Mouse (Mus musculus) spleen, postnatal 14 days (tissue): ENCODE results near the gene Hoxc12.

Source experiments
- DNase-seq, 2 experiments: peaks; one replicate each; pipeline ENCODE4 v3.0.0; 2021 to 2022; ENCODE audit warnings: low spot score in 2 of 2

Hoxc12 gene

DNA sequence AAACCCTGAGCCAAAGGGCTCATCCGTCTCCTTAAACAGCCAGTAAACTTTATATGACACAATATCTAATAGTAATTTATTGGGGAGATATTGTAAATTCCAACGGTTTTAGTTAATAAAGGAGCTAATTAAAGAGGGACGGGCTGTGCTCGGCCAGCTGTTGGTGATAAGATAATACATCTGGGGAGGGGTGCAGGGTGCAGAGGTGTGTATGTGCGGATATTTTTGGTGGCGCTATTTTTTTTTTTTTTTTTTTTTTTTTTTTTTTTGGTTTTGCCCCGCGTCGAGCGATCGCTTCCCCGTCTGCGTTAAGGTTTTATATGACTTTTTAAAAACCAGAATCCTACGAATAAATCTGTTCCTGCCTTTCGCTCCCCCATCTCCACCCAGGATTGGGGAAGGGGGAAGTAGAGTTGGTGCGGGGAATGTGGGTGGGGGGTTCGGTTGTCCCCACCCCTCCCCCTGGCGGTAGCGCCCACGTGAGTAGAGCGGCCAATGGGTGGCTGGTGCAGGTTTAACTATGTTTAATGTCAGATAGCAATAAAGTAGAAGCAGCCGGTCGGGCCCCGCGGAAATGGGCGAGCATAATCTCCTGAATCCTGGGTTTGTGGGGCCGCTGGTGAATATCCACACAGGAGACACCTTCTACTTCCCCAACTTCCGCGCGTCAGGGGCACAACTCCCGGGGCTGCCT lies at the start of gene Hoxc12:
TSS of gene Hoxc12 (plus strand) at position 479 of the 694 bp plus-strand sequence.
- DNase-seq: no peak

DNA sequence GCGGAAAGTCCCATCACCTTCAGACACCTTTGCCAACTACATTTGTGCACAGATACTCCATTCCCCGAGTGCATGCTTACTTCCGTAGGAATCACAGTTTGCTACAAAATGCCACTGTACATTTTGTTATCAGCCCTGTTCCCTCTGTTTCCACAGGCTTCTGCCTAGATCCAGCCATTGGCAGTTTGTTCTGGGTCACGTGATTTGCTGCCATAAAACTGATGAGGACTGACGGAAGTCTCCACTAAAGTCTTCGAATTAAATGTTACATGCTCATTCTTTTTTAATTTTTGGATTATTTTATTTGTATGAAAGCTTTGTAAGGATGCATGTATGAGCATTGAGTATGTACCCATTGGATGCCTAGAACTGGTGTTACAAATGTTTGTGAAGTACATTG lies 41.4 kb upstream of the Hoxc12 start:
- no peak for DNase-seq

DNA sequence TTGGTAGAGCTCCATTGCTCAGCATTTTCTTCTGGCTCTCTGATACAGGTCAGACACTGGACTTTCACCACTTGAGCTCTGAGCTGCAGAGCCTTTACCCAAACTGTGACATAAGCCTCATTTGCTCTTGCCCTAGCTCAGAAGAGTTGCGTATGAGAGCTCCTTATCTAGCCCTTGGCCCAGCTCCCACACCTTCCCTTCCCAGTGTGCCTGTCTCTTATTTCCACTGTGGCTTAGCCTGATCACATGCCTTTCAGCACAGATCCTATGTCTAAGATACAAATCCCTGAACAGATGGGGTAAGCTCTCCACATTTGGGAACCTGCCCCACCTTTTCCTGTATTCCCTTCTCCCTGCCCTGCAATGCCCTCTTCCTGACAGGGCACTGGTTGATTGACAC lies 31.6 kb upstream of the Hoxc12 start:
- no peak for DNase-seq

DNA sequence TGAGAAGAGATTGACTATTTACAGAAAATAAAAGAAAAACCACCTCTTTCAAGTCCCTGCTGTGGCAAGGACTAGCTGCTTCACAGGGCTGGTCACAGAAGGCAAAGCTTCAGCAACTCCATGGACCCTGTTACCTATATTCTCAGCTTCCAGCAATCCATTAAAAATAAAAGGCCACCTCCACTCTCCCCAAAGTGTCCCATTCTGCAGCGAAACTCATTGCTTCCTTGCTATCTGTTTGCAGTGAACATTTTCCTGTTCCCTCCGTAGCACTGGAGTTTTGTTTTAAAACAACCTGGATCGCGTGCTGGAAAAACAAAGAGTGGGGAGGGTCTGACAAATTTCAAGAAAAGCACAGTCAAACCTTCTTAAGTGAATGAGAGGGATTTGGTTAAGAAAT lies 27.0 kb upstream of the Hoxc12 start:
- DNase-seq: no peak

DNA sequence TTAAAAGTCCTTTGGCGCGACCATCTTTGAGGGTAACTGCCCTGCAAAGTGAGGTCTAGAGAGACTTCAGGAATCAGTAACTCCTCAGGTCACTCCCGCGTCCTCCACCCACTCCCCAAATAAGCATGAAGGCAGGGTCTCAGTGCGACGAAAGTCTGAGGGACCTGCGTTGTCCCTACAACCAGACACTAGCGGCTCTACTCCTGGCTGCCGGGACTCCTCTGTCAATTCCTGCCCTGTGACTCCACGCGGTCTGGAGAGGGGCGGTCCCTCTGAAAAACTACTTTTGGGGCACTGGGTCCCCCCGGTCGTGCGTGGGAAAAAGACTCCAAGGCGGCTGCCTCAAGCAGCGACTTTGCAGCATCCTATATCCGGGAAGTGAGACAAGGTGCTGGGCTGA lies 26.5 kb upstream of the Hoxc12 start:
- DNase-seq: no peak

DNA sequence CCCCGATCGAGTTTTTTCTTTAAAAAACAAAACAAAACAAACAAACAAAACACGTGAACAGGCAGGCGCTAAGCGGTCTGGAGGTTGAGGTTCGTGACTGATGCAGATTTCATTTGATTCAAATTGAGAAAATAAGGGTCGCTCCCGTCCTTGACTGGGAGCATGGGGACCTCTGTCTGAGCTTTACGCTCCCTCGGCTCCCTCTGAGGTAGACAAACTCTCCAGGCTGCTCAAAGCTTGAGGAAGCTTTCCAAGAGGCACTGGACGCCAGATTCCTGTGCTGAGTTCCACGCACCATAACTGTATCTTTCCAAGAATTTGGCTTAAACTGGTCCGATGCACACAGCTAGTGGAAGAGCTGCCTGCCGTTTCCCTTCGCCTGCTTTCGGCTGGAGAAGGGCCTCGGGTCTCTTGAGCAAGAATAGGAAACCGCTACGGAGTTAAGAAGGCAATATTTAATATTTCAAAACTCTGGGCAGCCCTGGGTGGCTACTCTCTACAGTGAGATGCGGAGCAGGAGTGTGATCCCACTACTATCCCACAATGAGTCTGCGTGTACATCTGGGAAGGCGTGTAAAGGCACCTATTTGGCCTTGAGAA lies 26.0 kb upstream of the Hoxc12 start:
- DNase-seq: no peak

DNA sequence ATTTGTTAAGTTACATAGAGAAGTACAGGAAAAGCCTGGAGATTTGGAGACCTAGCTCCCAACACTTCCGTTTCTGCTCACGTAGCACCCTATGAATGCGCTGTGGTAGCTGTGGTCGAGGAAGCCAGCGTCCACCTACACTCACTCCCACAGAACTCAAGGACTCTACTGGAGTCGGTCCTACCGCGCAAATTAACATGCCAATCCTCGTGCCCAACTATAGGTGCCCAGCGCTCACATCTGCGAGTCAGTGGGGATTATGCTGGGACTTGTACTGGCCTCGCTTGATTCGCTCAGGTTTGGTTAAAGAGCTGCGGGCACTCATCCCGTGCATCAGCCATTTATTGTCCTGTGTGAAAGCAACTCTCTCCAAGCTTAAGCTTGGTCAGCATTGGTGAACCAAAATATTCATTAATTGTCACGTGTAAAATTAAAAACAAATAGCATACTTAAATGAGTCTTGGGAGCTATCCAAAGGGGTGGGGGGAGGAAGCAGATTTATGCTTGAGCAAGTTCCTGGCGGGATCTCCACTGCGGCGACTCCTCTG lies 23.4 kb upstream of the Hoxc12 start:
- DNase-seq: no peak

DNA sequence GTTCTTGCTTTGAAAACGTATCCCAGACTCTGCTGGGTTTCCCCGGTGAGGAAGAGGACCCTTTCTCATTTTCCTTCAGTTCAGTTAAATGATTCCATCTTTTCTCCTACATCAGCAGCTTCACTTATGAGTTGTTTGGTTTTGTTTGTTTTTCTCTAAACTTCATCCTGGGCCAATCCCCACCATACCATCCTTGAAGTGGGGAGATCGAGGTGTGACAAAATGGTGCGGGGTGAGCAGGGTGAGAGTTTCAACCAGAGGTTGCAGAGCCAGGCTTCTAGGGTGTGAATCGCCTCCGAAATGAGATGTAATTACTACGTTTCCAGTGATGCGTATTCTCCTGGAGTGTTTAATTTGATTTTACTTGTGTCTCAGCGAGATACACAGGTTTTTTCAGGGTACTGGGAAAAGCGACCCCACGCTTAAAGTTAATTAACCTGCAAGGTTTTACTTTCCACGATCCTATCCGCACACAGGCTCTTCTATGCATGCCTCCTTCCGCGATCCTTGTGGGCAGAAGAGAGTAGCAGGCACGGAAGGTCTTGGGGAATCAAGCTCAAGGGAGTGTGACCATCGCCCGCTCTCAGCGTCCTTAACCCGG lies 18.5 kb upstream of the Hoxc12 start:
- no peak for DNase-seq

DNA sequence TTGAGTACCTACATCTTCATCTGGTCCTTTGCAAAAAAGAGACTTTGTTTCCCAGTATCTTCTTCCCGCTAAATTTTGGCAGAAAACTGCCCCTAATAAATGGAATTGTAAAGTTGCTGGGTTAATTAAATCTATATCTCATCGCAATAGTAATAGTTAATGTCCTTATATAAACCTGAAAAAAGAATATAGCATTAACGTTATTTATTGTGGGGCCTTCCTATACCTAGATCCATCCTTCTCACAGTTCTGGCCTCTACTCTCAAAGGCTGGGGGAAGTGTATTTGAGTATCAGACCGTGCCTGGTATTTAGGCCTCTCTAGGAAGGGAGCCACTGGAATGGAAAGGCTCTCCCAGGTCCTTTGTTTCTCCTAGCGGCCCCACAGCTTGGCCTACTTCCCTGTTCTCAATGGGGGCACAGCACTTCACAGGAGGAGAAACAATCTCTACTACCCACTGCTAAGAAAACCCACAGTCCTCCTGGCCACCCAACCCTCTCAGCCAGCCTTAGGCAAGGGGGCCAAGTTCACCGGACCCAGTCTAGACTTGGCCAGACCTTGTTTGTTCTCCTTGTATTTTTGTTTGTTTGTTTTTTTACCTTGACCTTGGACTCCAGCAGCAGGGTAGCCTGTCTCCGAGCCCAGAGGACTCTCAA lies 17.8 kb upstream of the Hoxc12 start:
- DNase-seq: no peak

DNA sequence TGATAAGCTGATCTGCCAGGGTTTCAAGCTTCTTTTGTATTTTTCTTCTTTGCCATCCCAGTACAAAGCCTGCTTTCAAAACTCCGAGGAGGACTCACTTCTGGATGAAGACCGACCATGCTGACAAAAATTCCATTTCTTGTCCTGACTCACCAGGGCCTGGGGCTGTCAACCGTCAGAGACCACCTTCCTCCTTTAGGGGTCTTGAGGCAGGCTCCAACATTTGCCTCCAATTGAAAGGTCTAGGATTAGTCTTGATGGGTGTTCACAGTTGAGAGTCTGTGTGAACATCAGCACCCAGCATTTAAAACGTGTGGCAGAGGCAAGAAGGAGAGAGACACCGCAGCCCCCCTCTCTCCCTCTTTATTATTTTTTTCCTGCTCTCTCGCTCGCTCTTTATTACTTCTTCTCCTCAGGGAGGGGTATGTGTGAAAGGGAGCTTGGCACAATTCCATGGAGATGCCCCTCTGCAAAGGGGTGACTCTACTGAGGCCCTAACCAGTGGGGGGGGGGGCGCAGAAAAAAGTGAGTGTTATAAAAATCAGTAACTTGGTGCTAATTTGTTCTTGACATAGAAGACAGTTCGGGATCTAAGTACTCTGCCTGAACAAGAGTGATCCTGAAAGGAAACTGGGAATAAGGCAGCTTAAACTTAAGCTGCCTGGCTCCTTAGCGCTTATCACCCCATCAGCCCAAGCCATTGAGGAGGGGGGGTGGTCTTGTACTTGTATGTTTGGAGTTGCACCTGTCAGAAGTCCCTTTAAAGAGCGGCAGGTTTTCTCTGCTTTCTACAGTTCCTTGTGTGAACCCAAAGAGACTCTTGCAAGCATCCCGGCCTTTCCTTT lies 17.0 kb upstream of the Hoxc12 start:
- no peak for DNase-seq

DNA sequence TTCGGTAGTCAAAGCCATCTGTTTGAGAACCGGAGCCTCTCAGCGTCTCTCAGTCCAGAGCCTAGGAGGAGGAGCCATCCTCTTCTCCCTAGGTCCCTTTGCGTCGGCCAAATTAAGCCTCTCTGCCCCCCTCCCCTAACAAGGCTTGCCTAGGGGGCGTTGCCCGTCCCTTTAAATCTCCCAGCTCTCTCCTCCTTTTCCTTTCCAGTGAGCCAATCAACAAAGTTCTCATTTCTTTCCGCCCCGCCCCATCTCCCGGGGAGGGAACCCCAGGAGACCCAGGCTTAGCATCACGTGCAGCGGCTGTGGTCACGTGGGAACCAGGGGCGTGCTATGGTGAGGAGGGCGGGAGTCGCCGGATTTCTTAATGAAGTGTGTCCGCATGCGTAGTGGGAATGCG lies 15.9 kb upstream of the Hoxc12 start:
- no peak for DNase-seq

DNA sequence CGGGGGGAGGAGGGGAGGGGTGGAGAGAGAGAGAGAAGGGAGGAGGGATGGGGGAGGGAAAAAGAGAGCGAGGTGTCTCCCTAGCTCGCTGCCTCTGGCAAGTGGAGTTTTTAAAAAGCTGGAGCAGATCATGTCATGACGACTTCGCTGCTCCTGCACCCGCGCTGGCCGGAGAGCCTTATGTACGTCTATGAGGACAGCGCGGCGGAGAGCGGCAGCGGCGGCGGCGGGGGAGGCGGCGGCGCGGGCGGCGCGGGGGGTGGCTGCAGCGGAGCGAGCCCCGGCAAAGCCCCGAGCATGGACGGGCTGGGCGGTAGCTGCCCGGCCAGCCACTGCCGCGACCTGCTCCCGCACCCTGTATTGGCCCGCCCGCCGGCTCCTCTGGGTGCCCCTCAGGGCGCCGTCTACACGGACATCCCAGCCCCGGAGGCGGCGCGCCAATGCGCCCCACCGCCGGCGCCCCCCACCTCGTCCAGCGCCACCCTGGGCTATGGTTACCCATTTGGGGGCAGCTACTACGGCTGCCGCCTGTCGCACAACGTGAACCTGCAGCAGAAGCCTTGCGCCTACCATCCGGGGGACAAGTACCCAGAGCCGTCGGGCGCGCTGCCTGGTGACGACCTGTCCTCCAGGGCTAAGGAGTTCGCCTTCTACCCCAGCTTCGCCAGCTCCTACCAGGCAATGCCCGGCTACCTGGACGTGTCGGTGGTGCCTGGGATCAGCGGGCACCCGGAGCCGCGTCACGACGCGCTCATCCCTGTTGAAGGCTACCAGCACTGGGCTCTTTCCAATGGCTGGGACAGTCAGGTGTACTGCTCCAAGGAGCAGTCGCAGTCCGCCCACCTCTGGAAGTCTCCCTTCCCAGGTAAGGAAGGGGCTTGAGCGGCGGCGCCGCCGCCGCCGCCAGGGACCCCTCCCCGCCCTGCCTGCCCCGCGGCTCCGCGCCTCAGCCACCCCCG lies 15.2 kb upstream of the Hoxc12 start, which contains the start of gene Hoxc13:
TSS of gene Hoxc13 (plus strand) at position 51 of the 959 bp plus-strand sequence.
- DNase-seq: no peak

DNA sequence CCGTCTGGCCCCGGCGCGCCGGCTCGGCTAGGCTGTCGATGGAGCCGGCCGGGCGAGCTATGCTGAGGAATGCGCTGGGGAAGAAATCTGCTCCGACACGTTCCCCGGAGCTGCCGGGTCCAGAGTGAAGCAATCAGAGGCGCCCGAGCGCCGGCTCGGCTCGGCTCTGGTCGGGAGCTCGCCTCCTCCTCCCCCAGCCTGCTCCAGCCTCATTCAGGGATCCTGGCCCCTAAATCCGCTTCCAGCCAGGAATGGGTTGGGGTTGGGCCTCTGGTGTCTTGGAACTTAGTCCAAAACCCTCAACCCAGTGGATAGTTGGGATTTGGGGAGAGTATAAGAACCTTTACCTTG lies 14.6 kb upstream of the Hoxc12 start:
- DNase-seq: no peak

DNA sequence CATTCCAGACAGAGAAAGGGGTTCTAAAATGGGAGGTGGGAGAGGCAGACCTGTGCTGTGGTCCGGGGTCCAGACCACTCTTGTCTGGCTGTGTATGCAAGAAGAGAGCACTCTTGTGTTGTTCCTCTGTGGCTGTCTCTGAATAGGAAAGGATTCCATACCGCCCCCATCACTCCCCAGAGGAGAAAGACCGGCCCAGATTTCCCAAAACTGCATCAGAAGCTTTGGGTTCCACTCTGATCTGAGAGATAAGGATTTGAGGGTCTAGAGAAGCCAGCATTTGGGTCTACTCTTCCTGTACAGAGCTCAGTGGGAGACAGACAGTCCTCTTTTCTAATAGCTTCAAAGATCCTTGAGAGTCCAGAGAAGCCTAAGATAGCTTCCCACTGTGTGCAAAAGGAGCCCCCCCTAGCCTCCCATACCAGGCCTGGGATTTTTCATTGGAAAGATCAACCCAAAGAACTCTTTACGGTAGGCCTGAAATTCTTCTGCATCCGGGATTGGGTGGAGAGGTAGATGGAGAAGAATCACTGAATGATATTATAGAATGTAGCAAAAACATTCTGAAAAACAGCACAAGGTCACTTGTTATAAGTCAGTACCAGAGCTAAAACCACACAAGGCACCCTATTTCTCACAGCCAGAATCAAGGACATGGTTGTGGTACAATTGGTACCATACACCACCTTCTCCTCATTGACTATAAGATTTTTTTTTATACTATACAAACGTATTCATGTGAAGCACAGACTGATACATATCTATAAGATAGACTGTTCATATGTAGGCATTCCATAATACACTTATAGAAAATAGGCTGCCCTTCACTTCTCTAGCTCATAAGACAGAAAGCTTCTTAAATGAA lies 13.7 kb upstream of the Hoxc12 start:
- DNase-seq: no peak

DNA sequence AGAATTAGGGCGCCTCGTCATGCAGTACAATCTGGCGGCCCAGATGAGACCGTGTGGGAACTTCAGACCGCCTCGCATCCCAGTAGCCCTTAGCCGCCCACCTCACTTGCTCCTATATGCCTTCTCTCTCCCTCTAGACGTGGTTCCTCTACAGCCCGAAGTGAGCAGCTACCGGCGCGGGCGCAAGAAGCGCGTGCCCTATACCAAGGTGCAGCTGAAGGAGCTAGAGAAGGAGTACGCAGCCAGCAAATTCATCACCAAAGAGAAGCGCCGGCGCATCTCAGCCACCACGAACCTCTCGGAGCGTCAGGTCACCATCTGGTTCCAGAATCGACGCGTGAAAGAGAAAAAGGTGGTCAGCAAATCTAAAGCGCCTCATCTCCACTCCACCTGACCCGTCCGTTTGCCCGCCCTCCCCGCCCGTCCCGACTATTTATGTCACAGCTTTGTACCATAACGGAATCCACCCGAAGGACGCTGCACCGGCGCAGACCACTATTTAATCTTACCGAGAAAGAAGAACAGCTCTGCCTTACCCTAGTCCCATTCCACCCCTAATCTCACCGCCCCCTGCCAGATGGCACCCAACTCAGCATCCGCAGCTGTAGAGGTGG lies 9.4 kb upstream of the Hoxc12 start:
- DNase-seq: no peak

DNA sequence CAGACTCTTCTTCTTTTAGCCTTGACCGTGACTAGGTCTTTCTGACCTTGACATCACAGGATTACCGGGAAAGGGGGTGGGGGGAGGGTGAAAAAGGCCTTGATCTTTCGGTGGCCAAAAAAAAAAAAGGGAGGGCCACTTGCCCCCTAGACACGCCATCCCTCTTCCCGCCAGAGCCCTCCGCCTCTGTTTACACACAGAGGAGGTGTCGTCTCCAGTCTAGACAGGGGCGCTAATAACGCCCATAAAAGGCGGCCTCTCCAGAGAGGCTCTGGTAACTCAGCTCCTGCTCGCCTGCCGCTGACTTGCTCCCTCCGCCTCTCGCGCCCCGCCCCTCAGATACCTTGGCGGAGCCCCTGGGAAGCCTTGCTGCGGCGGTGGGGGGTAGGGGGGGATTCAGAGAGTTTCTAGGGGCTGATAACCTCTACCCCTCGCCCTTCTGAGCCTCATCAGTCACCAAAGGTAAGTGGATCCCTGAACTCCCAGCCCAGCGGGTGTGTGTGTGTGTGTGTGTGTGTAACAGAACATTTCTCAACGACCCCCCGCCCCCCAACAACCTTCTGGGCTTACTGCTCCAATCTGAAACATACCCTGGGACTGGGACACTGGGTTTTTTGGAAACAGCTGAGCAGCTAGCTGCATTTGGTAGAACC lies 4.7 kb upstream of the Hoxc12 start:
- no peak for DNase-seq

DNA sequence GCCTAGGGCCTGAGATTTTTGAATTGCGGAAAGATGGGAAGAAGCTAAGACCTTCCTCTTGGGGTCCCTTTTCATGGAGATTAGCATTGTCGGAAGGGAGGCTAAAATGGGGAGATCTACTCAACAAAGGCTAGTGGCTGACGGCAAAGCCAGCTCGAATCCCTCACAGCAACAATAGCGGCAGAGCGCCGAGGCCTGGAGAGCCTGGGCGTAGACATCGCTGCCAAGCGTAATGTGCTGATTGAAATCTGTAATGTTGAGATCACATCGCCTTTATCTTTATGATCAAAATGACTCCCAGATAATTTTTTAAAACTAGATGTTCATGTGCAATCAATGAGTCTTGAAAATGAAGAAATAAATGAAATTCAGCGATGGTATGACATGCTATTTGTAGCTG lies 2.1 kb upstream of the Hoxc12 start:
- no peak for DNase-seq

DNA sequence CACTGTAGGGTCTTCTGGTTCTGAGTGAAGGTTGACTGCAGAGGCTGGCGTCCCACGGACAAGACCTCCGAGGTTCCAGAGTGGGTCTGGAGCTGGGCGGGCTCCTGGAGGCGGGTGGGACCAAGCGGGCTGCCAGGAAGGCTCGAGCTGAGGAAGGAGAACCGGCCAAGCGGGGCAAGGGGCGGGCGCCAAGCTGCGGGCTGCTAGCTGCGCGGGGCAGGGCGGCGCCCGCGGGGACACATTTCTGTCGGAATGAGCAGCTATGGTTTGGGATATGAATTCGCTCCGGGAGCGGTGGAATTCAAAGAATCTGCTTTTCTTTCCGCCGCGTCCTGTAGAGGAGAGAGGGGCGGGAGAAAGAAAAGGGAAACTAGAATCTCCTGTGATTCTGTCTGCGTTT lies 1.7 kb upstream of the Hoxc12 start:
- DNase-seq: no peak
